Mouse (Mus musculus) inflammation-experienced regulatory T-cells, adult 16 weeks (primary cell): Measurements from ENCODE around the gene Mtmr3. TPM values are rescaled to one million over a fixed set of nuclear protein-coding genes. Genes with fewer than 3 reads are reported as not detected.

Source experiments
- polyA plus RNA-seq: library from polyadenylated mRNA; unstranded; fragments of 100-300 nt; shearing (Covaris generic); gene quantifications from one replicate; pipeline ENCODE4 v1.2.1, GENCODE M21; 2017

The Mtmr3 gene
- polyA plus RNA-seq = 46.7 TPM

GRCm38 (mm10) chr11:4594608-4595500 lies at the start of gene Mtmr3:
Mtmr3 (minus strand) TSS chr11:4594863.

GRCm38 (mm10) chr11:4637534-4638234 lies 43.0 kb upstream of the Mtmr3 start, which contains the start of gene Ascc2:
Ascc2 (plus strand) TSS chr11:4637747.

GRCm38 (mm10) chr11:4620017-4620485 lies 25.4 kb upstream of the Mtmr3 start, which contains the start of gene Gm11032:
Gm11032 (plus strand) TSS chr11:4620067.

GRCm38 (mm10) chr11:4440978-4441377 lies 153.7 kb downstream of the Mtmr3 start, which contains the start of gene Hormad2:
Hormad2 (minus strand) TSS chr11:4441105.

Other genes with a start within 250 kb of the Mtmr3 start
- 0.59 TPM for gene Hormad2, start 153.8 kb downstream of the Mtmr3 start, polyA plus RNA-seq
- gene Gm11032, start 25.2 kb upstream of the Mtmr3 start, polyA plus RNA-seq = not detected
- gene Ascc2, start 42.9 kb upstream of the Mtmr3 start, polyA plus RNA-seq = 54.2 TPM
- 374 TPM for gene Uqcr10, start 109.5 kb upstream of the Mtmr3 start, polyA plus RNA-seq
- 113 TPM for gene Zmat5, start 109.8 kb upstream of the Mtmr3 start, polyA plus RNA-seq
- not detected for gene Cabp7, start 151.9 kb upstream of the Mtmr3 start, polyA plus RNA-seq